Mouse (Mus musculus): ENCODE measurements around the gene Ugt2b34.
"Not testable (repeated sequence)": the region's sequence is repeated elsewhere in the genome, so short reads cannot be mapped to it uniquely, and the experiment has no call there.

Ugt2b34 gene

DNA sequence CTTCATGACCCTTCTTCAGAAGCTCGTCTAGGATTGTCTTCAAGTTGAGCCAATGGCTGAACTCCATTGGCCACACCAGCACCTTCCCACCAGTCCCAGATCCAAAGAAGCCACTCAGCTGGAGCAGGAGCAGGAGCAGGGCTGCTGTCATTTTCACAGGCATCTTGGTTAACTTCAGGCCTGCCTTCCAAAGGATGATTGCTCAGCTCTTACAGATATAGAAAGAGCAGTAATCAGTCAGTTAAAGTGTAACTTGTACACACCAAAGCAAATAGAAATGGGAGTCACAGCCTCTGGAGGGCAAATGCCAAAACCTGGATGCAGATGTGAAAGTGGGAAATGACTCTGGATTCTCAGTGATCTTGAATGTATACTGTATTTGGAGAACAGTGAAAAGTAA lies at the start of gene Ugt2b34:
Gene Ugt2b34, minus strand, starts transcription at position 180 of the 400 bp plus-strand sequence.
- DNase-seq = no peak

DNA sequence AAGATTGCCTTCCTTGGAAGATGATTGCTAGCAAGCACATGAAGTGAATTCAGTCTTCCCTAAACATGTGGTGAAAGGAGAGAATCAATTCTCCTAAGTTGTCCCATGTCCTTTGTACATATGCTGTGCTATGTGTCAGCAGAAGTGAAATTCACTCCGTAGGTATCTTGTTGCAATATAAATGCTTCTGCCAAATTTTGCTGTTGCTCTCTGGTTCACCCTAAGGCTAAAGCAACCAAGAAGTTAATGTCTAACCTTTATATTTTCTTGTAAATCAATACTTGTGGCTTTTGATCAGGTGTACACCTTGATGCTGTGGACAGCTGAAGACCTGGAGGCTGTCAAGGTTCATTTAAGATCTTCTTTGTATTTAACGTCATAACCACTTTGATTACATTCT lies 35.4 kb upstream of the Ugt2b34 start:
- no peak for DNase-seq

DNA sequence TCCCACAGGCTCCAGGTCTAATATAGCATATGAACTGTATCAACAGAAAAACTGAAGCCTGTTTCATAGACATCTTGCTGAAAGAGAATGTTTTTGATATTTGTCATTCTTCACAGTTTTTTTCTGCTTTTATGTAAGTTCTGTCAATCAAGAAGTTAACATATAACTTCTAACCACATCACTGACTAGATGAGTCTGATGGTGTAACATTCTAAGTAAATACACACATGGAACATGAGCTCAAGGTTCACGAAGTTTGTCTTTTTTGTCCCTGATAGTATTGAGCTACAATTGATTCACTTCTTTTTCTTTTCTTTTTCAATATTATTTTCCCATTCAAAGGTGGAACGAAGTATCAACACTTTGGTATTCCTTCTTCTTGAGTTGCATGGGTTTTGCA lies 19.7 kb upstream of the Ugt2b34 start, which contains the start of gene Ugt2b1:
Gene Ugt2b1, minus strand, starts transcription at position 105 of the 400 bp plus-strand sequence.
- DNase-seq = no peak

DNA sequence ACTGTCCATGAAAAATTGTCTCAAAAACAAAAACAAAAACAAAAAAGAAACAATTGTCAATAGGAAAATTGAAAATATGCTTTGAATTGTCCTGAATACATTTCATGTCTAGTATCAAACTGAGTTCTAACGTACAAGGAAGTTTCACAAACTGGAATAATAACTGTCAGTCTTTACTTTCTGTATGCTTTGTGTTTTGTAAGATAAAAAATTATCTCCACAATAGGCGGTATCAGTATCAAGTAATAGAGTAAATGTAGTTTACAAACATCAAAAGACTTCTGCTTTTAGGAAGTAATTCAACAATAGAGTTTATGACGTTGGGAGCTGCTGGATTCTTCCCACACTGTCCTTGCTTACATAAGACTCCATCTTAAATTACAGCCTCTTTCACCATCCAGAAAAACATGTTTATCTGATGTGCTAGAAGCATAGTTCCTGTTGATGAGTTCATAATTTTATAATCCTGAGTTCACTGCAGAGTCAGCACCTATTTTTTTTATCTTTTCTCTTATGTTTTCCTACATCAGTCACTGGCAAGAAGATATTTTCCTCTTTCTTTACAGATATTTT lies 14.0 kb upstream of the Ugt2b34 start:
- DNase-seq = no peak

DNA sequence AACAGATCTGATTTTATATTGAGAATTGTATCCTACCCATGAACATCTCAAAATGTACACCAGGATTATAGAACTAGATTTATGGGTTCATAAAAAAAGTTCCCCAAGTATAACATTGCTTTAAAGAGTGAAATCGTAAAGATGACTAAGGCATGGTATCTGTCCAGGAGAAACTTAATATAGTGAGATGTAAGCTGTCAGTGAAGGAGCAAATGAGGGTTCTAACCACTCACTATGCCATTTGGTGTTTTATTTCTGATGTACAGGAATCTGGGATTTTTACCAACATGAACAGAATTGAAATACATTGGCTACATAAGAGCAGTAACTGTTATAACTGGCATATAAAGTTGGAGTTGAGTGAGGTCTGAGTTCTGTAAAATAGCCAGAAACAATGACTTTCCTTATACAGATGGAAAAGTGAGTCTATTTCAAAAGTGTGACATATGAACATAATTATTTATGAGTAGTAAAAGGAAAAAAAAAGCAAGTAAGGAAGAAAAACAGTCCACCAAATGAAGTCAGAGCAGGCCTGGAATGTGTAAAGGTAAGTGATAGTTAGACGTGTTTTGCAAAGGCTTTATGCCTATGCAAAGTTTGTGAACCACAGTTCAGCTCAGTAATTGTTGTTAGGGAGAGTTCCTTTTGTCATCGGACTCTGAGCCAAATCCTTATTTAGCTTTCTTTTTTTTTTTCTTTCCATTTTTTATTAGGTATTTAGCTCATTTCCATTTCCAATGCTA lies 4.8 kb upstream of the Ugt2b34 start:
- no peak for DNase-seq

DNA sequence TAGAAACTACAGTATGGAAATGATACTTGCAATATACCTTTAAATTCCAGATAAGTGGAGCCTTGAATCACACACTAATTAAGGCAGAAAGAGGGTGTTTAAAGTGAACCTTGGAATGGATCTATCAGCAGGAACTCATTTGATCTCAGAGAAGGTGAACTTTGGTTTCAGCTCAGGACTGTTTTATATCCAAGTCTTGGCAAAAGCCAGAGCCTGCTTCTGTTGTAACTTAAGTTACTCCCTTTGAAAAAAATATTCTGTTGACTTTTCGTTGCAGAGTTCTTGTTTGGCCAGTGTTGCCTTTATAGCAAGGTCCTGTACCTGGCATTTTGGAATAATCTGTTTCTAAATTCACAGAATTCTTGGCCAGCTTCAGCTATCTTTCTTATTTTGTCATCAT lies 4.0 kb upstream of the Ugt2b34 start:
- no peak for DNase-seq

DNA sequence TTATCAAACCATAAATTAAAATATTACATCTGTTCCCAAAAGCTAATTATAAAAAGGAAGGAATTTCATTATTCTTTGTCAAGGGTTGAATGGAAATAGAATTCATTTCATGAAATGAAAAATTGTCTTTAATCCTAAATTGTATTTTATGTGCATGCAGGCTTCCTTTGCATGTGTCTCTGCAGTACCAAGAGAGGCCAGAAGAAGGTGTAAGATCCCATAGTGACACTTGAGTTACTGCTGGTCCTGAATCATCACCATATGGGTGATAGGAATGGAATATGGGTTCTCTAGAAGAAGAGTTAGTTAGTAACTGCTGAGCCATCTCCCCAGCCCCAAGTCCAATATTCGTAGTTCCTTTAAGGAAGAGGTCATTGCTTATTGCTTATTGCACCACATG lies 16.8 kb downstream of the Ugt2b34 start:
- DNase-seq = no peak

DNA sequence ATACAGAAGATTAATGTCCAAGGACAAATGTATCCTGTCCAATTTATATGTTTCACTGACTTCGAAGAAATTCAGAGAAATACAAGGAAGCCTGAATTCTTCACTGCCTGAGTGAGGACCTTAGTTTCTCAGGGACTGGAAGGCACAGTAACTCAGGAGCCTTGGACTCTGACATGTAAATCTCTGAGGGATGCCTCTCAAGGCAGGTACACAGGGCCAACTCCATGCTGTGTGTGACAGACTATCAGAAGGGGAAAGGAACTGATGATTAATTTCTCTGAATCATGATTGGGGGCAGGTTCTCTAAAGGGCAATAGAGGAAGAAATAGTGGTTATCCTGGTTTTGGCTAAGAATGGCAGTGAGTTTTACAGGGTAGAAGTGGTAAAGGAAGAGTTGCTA lies 18.3 kb downstream of the Ugt2b34 start:
- no peak for DNase-seq

DNA sequence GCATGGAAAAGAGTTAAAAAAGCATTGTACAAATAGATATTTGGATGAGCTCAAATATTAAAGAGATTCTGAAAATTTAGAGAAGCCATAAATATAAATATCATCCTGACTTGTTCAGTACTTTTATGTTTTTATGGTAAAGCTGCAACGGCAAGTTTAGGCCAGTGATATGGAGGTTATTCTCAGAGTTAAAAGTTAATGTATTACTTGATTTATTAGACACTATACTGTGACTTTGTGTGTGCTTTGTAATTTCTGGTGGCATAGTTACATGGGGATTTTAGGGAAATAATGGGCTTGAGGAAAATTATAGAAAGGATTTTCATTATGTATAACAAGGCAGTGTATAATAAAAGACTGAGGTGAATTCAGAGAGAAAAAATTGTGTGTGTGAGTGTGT lies 19.7 kb downstream of the Ugt2b34 start:
- no peak for DNase-seq

DNA sequence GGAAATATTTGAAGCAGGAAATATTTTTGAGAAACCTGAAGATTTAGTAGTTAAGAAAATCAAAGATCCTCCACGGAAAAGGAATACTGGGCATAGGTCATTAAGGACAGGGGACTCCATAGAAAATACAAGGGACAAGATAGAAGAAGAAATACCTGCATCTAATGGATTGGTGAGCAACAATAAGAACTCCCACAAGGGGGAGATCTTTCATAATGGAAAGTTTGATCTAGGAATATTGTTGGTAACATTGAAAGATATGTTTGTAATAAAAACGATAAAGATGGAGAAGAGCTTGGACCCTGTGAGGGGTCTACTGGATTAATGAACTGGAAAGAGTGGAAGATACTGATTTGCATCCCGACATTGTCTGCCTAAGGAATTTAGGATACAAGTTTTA lies 20.1 kb downstream of the Ugt2b34 start:
- DNase-seq = no peak

DNA sequence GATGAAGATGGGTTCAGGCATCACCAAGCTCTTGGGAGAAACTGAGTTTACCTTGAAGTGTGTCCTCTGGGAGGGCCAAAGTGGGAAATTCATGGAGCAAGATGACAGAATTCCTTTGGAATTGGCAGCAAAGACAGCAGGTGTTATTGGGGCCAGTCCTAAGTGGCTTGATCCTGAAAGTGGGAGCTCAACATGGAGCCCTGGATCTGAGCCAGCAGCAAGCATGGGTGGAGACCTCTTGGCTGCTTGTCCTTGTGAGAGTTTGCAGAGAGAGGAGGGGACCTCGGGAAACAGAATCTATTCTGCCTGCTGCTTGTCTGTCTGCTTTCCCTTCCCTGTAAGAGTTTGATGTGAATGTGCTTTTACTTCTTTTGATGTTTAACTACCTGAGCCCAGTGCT lies 34.9 kb downstream of the Ugt2b34 start:
- DNase-seq = no peak

DNA sequence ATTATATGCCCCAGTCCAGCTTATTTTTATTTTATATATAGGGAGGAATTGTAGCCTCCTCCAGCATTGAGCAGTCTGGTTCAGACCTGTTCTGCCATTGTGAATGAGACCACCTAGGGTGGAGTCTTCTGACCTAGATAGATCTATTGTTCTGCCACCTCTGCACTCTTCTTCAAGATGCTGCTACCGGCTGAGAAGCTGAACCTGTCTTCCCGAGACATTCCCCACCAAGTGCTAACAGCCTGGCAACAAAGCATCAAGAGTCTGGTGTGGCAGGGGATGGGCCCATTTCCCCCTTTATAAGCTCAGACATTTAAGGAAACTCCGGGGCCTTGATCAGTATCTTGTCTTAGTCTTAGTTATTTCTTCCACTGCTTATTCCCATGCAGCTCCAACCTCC lies 48.4 kb downstream of the Ugt2b34 start:
- peak; percentile 81 for DNase-seq

DNA sequence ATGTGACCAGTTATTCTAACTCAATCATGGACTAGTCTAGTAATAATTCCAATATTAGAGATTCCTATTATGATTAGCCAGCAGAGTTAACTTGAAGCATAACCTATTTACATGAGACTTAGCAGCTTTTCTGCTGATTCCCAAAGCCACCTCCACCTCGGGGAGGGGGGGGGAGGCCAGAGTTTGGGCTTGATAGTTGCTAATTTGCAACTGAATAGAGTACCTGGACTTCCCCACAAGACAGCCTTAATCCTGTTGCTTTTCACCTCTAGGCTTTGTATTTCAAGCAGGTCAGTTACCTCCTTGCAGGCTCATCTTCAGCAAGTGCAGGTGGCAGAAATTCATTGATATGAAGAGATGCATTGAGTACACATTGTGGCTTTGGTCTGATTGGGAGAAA lies 49.1 kb downstream of the Ugt2b34 start:
- no peak for DNase-seq

DNA sequence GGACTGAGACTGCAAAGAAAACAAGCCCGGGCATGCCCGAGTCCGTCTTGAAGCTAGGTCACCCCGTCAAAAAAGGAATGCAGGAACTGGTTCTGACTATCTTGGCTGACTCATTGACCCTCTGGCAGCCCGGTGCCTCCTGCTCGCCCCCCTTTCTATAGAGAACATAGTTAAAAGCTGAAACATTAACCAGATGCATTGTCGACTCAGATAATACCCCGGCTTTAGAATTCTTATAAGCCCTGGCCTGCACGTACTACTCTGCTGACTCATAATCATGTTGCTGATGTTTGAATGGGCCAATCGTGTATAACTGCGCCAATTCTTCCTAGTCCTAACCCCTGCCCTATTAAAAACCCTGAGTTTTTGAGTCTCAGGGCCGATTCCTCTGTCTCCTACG lies 50.2 kb downstream of the Ugt2b34 start:
- DNase-seq = peak; percentile 82

DNA sequence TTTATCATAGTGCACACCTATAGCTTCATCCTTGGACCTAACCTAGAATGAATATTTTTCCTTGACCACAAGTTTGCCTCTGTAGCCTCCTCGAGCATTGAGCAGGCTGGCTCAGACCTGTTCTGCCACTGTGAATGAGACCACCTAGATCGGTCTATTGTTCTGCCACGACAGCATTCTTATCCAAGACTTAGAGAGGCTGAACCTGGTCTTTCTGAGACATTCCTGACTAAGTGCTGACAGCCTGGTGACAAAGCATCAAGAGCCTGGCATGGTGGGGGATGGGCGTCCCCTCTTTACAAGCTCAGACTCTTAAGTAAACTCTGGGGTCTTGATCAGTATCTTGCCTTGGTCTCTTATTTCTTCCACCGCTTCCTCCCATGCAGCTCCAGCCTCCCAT lies 55.1 kb downstream of the Ugt2b34 start:
- DNase-seq = no peak

DNA sequence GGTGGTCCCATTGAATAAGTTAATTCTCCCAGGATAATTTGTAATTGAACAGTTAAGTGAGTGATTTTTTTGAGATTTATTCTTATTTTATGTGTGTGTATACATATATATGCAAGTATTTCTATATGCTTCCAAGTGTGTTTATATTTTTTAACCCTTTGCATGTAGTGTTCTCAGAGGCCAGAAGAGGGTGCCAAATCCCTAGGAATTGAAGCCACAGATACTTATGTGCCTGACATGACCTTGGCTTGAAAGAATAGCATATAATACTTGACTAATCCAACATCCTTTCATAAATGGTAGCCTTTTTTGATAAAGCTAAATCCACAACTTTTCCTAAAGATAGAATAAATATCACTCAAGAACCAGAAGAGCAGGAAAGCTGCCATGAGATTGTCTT lies 56.6 kb downstream of the Ugt2b34 start:
- no peak for DNase-seq

DNA sequence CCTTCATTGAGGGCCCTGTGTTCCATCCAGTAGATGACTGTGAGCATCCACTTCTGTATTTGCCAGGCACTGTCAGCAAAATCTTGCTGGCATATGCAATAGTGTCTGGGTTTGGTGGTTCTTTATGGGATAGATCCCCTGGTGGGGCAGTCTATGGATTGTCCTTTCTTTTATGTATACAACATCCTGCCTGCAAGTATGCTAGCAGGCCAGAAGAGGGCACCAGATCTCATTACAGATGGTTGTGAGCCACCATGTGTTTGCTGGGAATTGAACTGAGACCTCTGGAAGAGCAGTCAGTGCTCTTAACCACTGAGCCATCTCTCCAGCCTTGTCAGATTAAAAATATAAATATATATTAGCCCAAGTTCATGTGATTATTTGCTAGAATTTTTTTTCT lies 65.5 kb downstream of the Ugt2b34 start:
- not testable (repeated sequence) for DNase-seq

DNA sequence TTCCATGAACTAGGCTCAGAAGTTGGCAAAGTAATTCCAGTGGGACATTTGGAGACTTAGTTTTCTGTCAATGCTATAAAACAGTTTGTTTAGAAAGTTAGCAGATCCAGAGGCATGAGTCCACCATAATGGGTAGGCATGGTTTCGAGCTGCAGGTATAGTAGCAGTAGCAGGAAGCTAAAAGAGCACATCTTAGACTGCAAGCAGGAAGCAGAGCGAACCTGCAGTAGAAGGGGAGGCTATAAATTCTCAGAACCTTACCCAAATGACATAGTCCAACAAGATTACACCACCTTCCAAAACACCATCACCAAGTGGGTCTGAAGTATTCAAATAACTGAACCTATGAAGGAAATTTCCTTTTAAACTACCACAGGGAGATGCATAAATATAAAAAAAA lies 66.5 kb downstream of the Ugt2b34 start:
- DNase-seq = no peak
